Mouse (Mus musculus) hindbrain, postnatal 0 days (tissue): Measurements from ENCODE around the gene Tubgcp6. TPM values are rescaled to one million over a fixed set of nuclear protein-coding genes. Genes with fewer than 3 reads are reported as not detected.
A peak's percentile ranks its signal among the peaks of the same experiment; 100 is the strongest.

Experiments used
- ATAC-seq: fragments of 200-750 bp; cut with Nextera tagmentation; 2 replicates; pipeline ENCODE4 v1.8.0; 2017; ENCODE audit warnings: mild to moderate bottlenecking, moderate TSS enrichment, moderate library complexity
- DNase-seq: peaks from one replicate; pipeline ENCODE4 v3.0.0-alpha.2; 2015; ENCODE audit warnings: low spot score
- H3K27ac ChIP-seq: fragments of 300-500 bp; sonication (generic); 2 replicates; pipeline ENCODE4 v1.5.1; 2014; ENCODE audit warnings: mild to moderate bottlenecking
- H3K27me3 ChIP-seq: fragments of 300-500 bp; sonication (generic); 2 replicates; pipeline ENCODE4 v1.6.1; 2014; ENCODE audit warnings: low read length, mixed read lengths; ENCODE audit not compliant: insufficient read depth
- H3K36me3 ChIP-seq: fragments of 300-500 bp; sonication (generic); 2 replicates; pipeline ENCODE4 v1.6.1; 2014; ENCODE audit warnings: low read length, mixed read lengths; ENCODE audit not compliant: insufficient read depth
- H3K4me1 ChIP-seq: fragments of 300-500 bp; sonication (generic); 2 replicates; pipeline ENCODE4 v1.6.1; 2014; ENCODE audit warnings: antibody characterized with exemption, low read length, mixed read lengths; ENCODE audit not compliant: insufficient read depth
- H3K4me2 ChIP-seq: fragments of 300-500 bp; sonication (generic); 2 replicates; pipeline ENCODE4 v1.6.1; 2014; ENCODE audit warnings: low read depth, mild to moderate bottlenecking, low read length, moderate library complexity, mixed read lengths
- H3K4me3 ChIP-seq: fragments of 300-500 bp; sonication (generic); 2 replicates; pipeline ENCODE4 v1.5.1; 2014; ENCODE audit warnings: low read length
- H3K9ac ChIP-seq: fragments of 300-500 bp; sonication (generic); replicated peaks from 2 replicates; pipeline ENCODE4 v1.6.1; 2014; ENCODE audit warnings: mild to moderate bottlenecking, low read length, moderate library complexity, mixed read lengths
- H3K9me3 ChIP-seq: fragments of 300-500 bp; sonication (generic); 2 replicates; pipeline ENCODE4 v1.6.1; 2016; ENCODE audit warnings: low read length, mixed read lengths
- CTCF ChIP-seq: IDR thresholded peaks from 2 replicates; pipeline ENCODE4 v1.5.1; 2016; ENCODE audit warnings: antibody characterized with exemption, control low read depth, low read depth
- WGBS: fragments of 180-500 bp; shearing (Covaris S2); extraction: QIAGEN DNeasy Blood & Tissue Kit; methylation state at CpG from one replicate; pipeline ENCODE4 v1.1.7; 2014; 5-methylcytosine and 5-hydroxymethylcytosine counted together
- polyA plus RNA-seq: library from polyadenylated mRNA; unstranded; fragments of >200 nt; fragmentation: Nextera tagmentation; extraction: Ambion mirVana; gene quantifications from 2 replicates; pipeline ENCODE4 v1.2.1, GENCODE M21; 2015
- total RNA-seq: library from RNA; depleted of rRNA; stranded (reverse); fragments of >200 nt; gene quantifications from 2 replicates; pipeline ENCODE4 v1.2.3, GENCODE M21; 2014

The Tubgcp6 gene
- total and polyA plus RNA-seq, 2 experiments from 2014 or later = 10.6 to 54.7 TPM

DNA sequence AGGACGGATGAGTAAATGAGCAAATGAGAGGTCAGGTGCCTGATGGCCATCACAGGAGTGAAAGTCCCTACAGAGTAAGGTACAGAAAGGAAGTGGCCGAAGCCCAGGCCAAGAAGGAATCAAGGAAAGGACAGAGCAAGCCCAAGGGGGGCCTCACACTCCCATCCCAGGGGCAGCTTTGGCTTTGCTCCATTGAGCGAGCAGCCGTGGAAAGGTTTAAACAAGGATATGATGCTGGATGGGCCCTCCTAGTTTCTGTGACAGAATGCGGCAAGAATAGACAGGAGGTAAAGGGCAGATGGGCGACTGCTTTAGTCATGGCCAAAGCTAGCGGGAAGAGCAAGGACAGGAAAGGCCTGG is 15.1 kb upstream of the Tubgcp6 start:
- ATAC-seq (no peak), DNase-seq (no peak)
- 85% methylated on average over 7 of the region's 7 CpGs for WGBS
- Histone ChIP-seq H3K27ac (no peak overlapping the region), H3K36me3 (no peaks in the 10 kb centered on the region), H3K9ac (no peak overlapping the region), H3K4me2 (no peak overlapping the region), H3K4me3 (no peak overlapping the region), H3K4me1 (peaks cover 7% of the 10 kb centered on the region), H3K27me3 (0 out of 2 replicates have a peak, but pooled peaks cover 4% of the 10 kb centered on the region), H3K9me3 (no peaks in the 10 kb centered on the region)
- no peak for TF ChIP-seq CTCF

DNA sequence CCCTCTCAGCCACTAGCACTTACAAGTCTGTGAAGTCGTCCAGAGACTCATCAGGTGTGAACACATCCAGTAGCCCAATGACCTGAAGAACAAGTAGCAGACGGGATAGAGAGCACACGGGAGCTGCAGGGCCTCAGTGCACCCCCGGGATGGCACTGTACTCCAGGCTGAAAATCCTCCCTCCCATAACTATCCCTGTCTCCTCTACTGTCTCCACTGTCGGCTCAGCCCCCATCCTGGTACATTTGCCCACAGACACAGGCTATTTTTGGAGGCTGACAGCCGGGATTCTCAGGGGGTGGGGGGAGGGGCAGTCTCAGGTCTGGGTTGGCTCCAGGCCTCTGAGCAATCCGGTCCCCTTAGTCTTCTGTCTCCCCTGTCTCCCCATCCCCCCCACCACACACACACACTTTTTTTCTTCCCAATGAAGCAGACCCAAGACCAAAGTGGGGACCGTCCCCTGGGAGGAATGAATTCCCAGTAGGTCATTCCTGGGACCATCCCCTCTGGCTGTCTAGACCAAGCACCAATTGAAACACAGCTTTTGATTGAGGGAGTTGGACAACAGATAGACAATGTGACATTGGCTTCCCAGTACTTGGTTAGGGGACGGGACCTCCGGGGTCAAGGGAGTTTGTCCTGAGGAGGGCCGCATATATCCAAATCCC is 14.6 kb upstream of the Tubgcp6 start:
- H3K4me1 ChIP-seq = peaks cover 7% of the 10 kb centered on the region
- DNase-seq = no peak
- H3K4me3 ChIP-seq = no peak overlapping the region
- H3K9ac ChIP-seq = no peak overlapping the region
- TF ChIP-seq CTCF = no peak
- H3K9me3 ChIP-seq = no peaks in the 10 kb centered on the region
- no peaks in the 10 kb centered on the region for H3K36me3 ChIP-seq
- no peak for ATAC-seq
- no peak overlapping the region for H3K4me2 ChIP-seq
- H3K27ac ChIP-seq = no peak overlapping the region
- 0 out of 2 replicates have a peak, but pooled peaks cover 4% of the 10 kb centered on the region for H3K27me3 ChIP-seq
- 72% methylated on average over 11 of the region's 11 CpGs for WGBS

DNA sequence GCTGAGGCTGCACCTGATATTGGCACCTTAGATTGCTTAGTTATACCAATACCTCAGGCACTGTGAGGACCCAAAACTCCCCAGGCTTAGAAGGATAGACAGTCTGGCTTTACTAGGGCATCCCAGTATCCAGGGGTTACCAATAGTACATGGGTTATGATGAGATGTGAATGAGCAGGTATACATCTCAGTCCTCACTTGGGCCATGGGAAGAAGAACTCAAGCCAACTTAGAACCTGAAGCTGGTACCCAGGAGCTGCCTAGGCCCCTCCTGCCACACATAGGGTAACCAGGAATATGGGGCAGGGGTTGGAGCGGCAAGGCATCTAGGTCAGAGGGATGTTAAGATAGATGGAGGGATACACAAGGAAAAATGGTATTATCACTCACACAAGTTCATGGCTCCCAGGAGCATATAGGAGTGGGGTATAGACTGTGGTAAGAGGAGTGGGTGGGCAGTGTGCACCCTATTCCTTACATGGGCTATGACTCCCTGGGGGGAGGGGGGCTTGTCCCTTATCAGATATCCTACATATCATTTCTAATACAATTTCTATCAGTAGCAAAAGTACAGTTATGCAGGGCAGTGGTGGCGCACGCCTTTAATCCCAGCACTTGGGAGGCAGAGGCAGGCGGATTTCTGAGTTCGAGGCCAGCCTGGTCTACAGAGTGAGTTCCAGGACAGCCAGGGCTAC is 13.7 kb upstream of the Tubgcp6 start:
- H3K27me3 ChIP-seq = 0 out of 2 replicates have a peak, but pooled peaks cover 4% of the 10 kb centered on the region
- no peak for TF ChIP-seq CTCF

DNA sequence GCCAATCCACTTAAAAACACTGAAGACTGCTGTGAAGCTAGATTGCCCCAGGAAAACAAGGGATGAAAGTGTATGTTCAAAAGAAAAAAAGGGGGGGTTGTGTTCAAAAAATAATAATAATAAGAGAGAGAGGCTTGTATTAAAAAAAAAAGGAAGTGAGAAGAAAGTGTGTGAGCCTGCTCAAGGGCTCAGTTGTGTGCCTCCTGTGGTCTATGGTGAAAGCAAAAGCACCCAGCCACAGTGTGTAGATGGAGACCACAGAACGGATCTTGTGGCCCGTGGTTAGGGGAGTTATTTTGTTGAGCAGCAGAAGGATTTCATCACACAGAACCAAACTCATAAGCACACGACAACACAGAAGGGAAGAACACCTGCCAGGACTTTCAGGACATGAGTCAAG is 8.4 kb upstream of the Tubgcp6 start:
- H3K4me1 ChIP-seq = peaks cover 12% of the 10 kb centered on the region
- H3K4me2 ChIP-seq = no peak overlapping the region
- no peaks in the 10 kb centered on the region for H3K36me3 ChIP-seq
- H3K27ac ChIP-seq = no peak overlapping the region
- H3K4me3 ChIP-seq = no peak overlapping the region
- no peaks in the 10 kb centered on the region for H3K27me3 ChIP-seq
- ATAC-seq = no peak
- H3K9ac ChIP-seq = no peak overlapping the region
- no peak for DNase-seq
- no peak for TF ChIP-seq CTCF
- 94% methylated on average over 3 of the region's 3 CpGs for WGBS
- H3K9me3 ChIP-seq = no peaks in the 10 kb centered on the region

More for the DNA sequence above, 13.7 kb upstream of the Tubgcp6 start:
- Histone ChIP-seq H3K36me3 (no peaks in the 10 kb centered on the region), H3K27ac (no peak overlapping the region), H3K9me3 (no peaks in the 10 kb centered on the region), H3K9ac (no peak overlapping the region), H3K4me3 (no peak overlapping the region), H3K4me2 (no peak overlapping the region), H3K4me1 (peaks cover 7% of the 10 kb centered on the region)
- ATAC-seq (no peak), DNase-seq (no peak)
- 98% methylated on average over 5 of the region's 5 CpGs for WGBS

DNA sequence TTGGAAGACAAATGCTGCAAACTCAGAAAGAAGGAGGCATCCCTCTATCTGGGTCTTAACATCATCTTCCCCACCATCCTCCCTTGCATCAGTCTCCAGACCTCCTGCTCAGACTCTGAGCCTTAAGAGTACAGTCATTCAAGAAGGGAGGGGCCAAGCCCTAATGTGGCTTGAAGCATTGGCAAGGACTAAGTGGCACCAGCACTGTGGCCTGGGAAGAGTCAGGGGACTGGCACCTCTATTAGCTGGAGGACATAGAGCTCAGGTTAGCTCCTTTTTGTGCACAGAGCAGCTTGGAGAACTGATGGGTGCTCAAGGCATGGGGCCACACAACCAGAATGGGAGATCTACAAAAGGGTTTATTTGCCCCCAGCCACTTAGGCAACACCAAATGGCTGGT is 7.3 kb upstream of the Tubgcp6 start:
- TF ChIP-seq CTCF = no peak

DNA sequence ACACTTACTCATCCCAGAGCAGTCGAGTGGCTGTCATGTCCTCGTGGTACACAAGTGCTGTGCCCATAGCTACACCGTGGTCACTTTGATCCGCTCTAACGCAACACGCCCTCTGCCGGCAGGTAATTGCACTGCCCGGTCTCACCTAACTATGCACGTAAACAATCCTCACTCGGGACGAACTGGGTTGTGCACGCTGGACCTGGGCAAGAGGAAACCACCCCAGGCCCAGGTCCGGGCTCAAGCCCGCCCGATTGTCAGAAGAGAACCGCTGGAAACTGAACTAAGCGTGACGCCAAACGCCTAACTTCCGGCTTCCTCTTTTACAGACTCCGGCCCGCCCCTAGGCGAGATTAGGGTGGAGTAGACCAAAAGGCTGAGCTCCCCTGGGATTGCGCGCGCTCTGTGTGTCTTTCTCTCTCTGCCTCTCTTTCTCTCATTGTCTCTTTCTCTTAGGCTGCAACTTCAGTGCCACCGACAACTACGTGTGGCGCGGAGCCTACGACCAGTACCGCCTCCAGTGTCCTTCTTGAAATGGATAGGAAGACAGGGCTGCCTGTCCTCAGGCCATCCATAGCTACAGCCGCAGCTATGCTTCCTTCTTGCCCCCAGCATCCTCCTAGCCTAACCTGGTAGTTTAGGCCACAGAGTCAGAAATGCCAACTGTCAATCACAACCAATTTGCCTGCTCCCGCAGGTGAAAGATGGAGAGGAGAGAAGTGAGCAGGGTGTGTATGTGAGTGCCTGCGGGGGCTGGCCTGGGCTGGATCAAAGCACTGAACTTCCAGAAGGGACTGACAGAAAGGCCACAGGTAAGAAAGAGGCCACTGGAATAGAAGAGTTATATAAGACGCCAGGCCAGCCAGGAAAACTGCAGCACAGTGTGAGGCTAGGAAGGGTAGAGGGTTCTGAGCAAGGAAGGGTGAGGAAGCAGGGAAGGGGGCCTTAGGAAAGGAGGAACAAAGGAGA is 5.8 kb upstream of the Tubgcp6 start, which contains the start of gene Hdac10:
TSS of gene Hdac10 (minus strand) at position 319 of the 969 bp plus-strand sequence.
- DNase-seq (peak; percentile 91), ATAC-seq (peak; percentile 91)
- Histone ChIP-seq H3K36me3 (no peaks in the 10 kb centered on the region), H3K4me3 (peak within 1 kb of the TSS; percentile 58), H3K9ac (peak within 1 kb of the TSS; percentile 63), H3K4me1 (peaks cover 13% of the 10 kb centered on the region), H3K27me3 (no peaks in the 10 kb centered on the region), H3K4me2 (peak within 1 kb of the TSS; percentile 78), H3K9me3 (no peaks in the 10 kb centered on the region), H3K27ac (peak within 1 kb of the TSS; percentile 76)
- peak; percentile 95 for TF ChIP-seq CTCF
- 3% methylated on average over 36 of the region's 36 CpGs for WGBS

More for the DNA sequence above, 7.3 kb upstream of the Tubgcp6 start:
- no peak overlapping the region for H3K27ac ChIP-seq
- no peaks in the 10 kb centered on the region for H3K27me3 ChIP-seq
- no peak overlapping the region for H3K4me2 ChIP-seq
- H3K4me1 ChIP-seq = peaks cover 12% of the 10 kb centered on the region
- H3K36me3 ChIP-seq = no peaks in the 10 kb centered on the region
- H3K9ac ChIP-seq = no peak overlapping the region
- no peak overlapping the region for H3K4me3 ChIP-seq
- DNase-seq = no peak
- ATAC-seq = no peak
- H3K9me3 ChIP-seq = no peaks in the 10 kb centered on the region
